28 mouse cellular contexts compared by ENCODE assay signal in the genomic region with DNA sequence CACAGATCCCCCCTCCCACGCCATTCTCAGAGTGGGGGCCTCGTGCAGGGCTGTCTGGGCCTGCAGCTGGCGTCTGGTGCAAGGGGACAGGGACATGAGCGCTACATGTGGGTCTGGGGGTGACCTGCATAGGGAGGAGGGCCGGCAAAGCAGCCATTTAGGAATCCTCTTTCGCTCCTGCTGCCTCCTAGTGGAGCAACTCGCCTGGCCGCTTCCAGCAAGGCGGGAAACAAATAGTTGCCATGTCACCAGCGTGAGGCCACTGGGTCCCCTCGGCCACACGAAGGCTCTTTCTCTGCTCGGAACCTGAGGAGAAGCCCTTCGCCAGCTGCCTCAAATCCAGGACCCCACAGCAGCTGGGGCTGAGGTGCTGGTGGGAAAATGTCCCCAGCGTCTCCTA. TPM values are rescaled to one million over a fixed set of nuclear protein-coding genes. Genes with fewer than 3 reads are reported as not detected.
"Had no signal": no experiment of that assay in that cellular context is flagged by ENCODE, and none has a peak within 500 bp of the region (broad histone marks: within the 10 kb centered on the region; RNA-seq: fewer than 3 reads in every experiment).

No protein-coding gene starts in this region.

- H3K36me3 ChIP-seq: limb, embryonic 10.5 days; limb, embryonic 13.5 days; liver, embryonic 13.5 days; midbrain, embryonic 10.5 days; midbrain, embryonic 13.5 days; neural tube, embryonic 13.5 days; stomach, embryonic 15.5 days had no signal

- H3K9ac ChIP-seq: limb, embryonic 13.5 days; liver, embryonic 13.5 days; midbrain, embryonic 13.5 days; neural tube, embryonic 13.5 days; stomach, embryonic 15.5 days had no signal

- H3K27ac ChIP-seq: kidney, postnatal 0 days; layer of hippocampus, adult 2 months; limb, embryonic 10.5 days; limb, embryonic 13.5 days; liver, embryonic 13.5 days; midbrain, embryonic 10.5 days; midbrain, embryonic 13.5 days; neural tube, embryonic 13.5 days; stomach, embryonic 15.5 days had no signal

- H3K4me1 ChIP-seq: limb, embryonic 10.5 days; limb, embryonic 13.5 days; liver, embryonic 13.5 days; megakaryocyte, embryonic 14.5 days; midbrain, embryonic 10.5 days; midbrain, embryonic 13.5 days; neural tube, embryonic 13.5 days; stomach, embryonic 15.5 days had no signal

- H3K27me3 ChIP-seq: limb, embryonic 13.5 days; liver, embryonic 13.5 days; megakaryocyte, embryonic 14.5 days; midbrain, embryonic 13.5 days; neural tube, embryonic 13.5 days; stomach, embryonic 15.5 days had no signal

- DNase-seq: kidney, adult 2 months; kidney, postnatal 25 days; layer of hippocampus, adult 9-11 months; liver, embryonic 13.5 days; lung, adult 2 months; lung, postnatal 10 days; lung, postnatal 36 days; retina, postnatal 1 day; right cerebral cortex, postnatal 25 days; spleen, adult 18-20 months; thymus, adult 18-20 months; thymus, postnatal 36 days had no signal

- H3K9me3 ChIP-seq: limb, embryonic 10.5 days; limb, embryonic 13.5 days; liver, embryonic 13.5 days; midbrain, embryonic 10.5 days; midbrain, embryonic 13.5 days; neural tube, embryonic 13.5 days; stomach, embryonic 15.5 days had no signal

- ATAC-seq: midbrain, embryonic 13.5 days; midbrain, embryonic 16.5 days had no signal

- H3K4me3 ChIP-seq: layer of hippocampus, adult 2 months; limb, embryonic 10.5 days; limb, embryonic 13.5 days; liver, embryonic 13.5 days; megakaryocyte, embryonic 14.5 days; midbrain, embryonic 10.5 days; midbrain, embryonic 13.5 days; myocyte; neural tube, embryonic 13.5 days; stomach, embryonic 15.5 days had no signal

- H3K4me2 ChIP-seq: limb, embryonic 13.5 days; liver, embryonic 13.5 days; midbrain, embryonic 13.5 days; neural tube, embryonic 13.5 days; stomach, embryonic 15.5 days had no signal

RNA-seq across cellular contexts. Expression of gene Gm21964, which starts 0.7 kb away (rescaled TPM):
- polyA plus RNA-seq: kidney, adult 2 months; kidney, embryonic 14.5 days; kidney, postnatal 0 days; large intestine, adult 2 months; limb, embryonic 10.5 days; limb, embryonic 13.5 days; liver, adult 2 months; liver, embryonic 13.5 days; liver, embryonic 16.5 days; lung, adult 2 months; midbrain, embryonic 10.5 days; midbrain, embryonic 13.5 days; midbrain, embryonic 16.5 days; myocyte; neural tube, embryonic 13.5 days; stomach, embryonic 15.5 days; urinary bladder, adult 2 months had no signal

RNA-seq across cellular contexts. Expression of gene Gm17720, which starts 0.9 kb away (rescaled TPM):
- polyA plus RNA-seq: kidney, adult 2 months; kidney, embryonic 14.5 days; kidney, postnatal 0 days; large intestine, adult 2 months; limb, embryonic 10.5 days; limb, embryonic 13.5 days; liver, adult 2 months; liver, embryonic 13.5 days; liver, embryonic 16.5 days; lung, adult 2 months; midbrain, embryonic 10.5 days; midbrain, embryonic 13.5 days; midbrain, embryonic 16.5 days; myocyte; neural tube, embryonic 13.5 days; stomach, embryonic 15.5 days; urinary bladder, adult 2 months had no signal

RNA-seq across cellular contexts. Expression of gene Zfp612, which starts 22.1 kb away (rescaled TPM):
- polyA plus RNA-seq: myocyte had no signal
